Mouse (Mus musculus) kidney, adult 2 months (tissue): Measurements from ENCODE around the gene Gad1.

ENCODE experiments used
- CTCF ChIP-seq: fragments of 200-500 bp; conservative IDR thresholded peaks from 2 replicates; pipeline ENCODE4 v1.5.1; 2011; ENCODE audit warnings: low read depth, mild to moderate bottlenecking, control low read depth, low read length, moderate library complexity, mixed read lengths; ENCODE audit not compliant: insufficient read depth, insufficient read length
- POLR2A ChIP-seq: fragments of 200-500 bp; IDR thresholded peaks from one replicate; pipeline ENCODE4 v1.6.1; 2011; ENCODE audit warnings: low read depth, low read length, control low read depth

- TF ChIP-seq CTCF (no peak), POLR2A (no peak)
Observed at GRCm38 (mm10) chr2:70550671-70551070, 2.2 kb upstream of the Gad1 start.
